Mouse (Mus musculus): ENCODE data around the gene Trpm3. TPM values are rescaled to one million over a fixed set of nuclear protein-coding genes. Genes with fewer than 3 reads are reported as not detected.

Trpm3 gene
- polyA plus RNA-seq, 1 experiment = 0.22 TPM

- TF ChIP-seq CTCF (IDR thresholded peaks at IDR 0.05; ENCODE audit: low read depth, low read length) (no peak), POLR2A (IDR thresholded peaks at IDR 0.05; ENCODE audit: insufficient read depth, low read length) (no peak), EP300 (IDR thresholded peaks at IDR 0.05; ENCODE audit: insufficient read depth, low read depth, low read length) (no peak)
- Histone ChIP-seq H3K36me3 (ENCODE audit: control insufficient read depth, insufficient read depth, low read length, poor library complexity, severe bottlenecking) (0 out of 2 replicates have a peak, but pooled peaks cover 2% of the 10 kb centered on the region), H3K4me3 (ENCODE audit: low read depth, low read length) (no peak overlapping the region), H3K27ac (ENCODE audit: insufficient read depth, low read length) (no peak overlapping the region; the same call in 1 of the 2 replicates), H3K9ac (ENCODE audit: low read depth, poor library complexity, severe bottlenecking) (no peak overlapping the region), H3K9me3 (replicated peaks; ENCODE audit: control insufficient read depth, insufficient read depth, low read length, poor library complexity, severe bottlenecking) (no peaks in the 10 kb centered on the region), H3K4me1 (ENCODE audit: control insufficient read depth, insufficient read depth, low read length) (peaks cover 5% of the 10 kb centered on the region), H3K27me3 (ENCODE audit: control insufficient read depth, insufficient read depth, low read length, poor library complexity, severe bottlenecking) (no peaks in the 10 kb centered on the region)
Observed at GRCm38 (mm10) chr19:23034117-23034516, 895.3 kb downstream of the Trpm3 start.

GRCm38 (mm10) chr19:23034933-23035332, 896.1 kb downstream of the Trpm3 start:
- H3K9ac ChIP-seq (ENCODE audit: low read depth, poor library complexity, severe bottlenecking) = no peak overlapping the region
- peaks cover 5% of the 10 kb centered on the region for H3K4me1 ChIP-seq (ENCODE audit: control insufficient read depth, insufficient read depth, low read length)
- H3K36me3 ChIP-seq (ENCODE audit: control insufficient read depth, insufficient read depth, low read length, poor library complexity, severe bottlenecking) = 0 out of 2 replicates have a peak, but pooled peaks cover 2% of the 10 kb centered on the region
- no peak overlapping the region for H3K4me3 ChIP-seq (ENCODE audit: low read depth, low read length)
- no peak for TF ChIP-seq CTCF (IDR thresholded peaks at IDR 0.05; ENCODE audit: low read depth, low read length)
- TF ChIP-seq EP300 (IDR thresholded peaks at IDR 0.05; ENCODE audit: insufficient read depth, low read depth, low read length) = no peak
- TF ChIP-seq POLR2A (IDR thresholded peaks at IDR 0.05; ENCODE audit: insufficient read depth, low read length) = no peak
- no peaks in the 10 kb centered on the region for H3K27me3 ChIP-seq (ENCODE audit: control insufficient read depth, insufficient read depth, low read length, poor library complexity, severe bottlenecking)
- H3K27ac ChIP-seq (ENCODE audit: insufficient read depth, low read length) = peak overlapping the region; percentile 98
- H3K9me3 ChIP-seq (replicated peaks; ENCODE audit: control insufficient read depth, insufficient read depth, low read length, poor library complexity, severe bottlenecking) = no peaks in the 10 kb centered on the region

GRCm38 (mm10) chr19:23035786-23036185, 896.9 kb downstream of the Trpm3 start:
- Histone ChIP-seq H3K27ac (ENCODE audit: insufficient read depth, low read length) (peak overlapping the region; percentile 98), H3K4me1 (ENCODE audit: control insufficient read depth, insufficient read depth, low read length) (peaks cover 5% of the 10 kb centered on the region), H3K9me3 (replicated peaks; ENCODE audit: control insufficient read depth, insufficient read depth, low read length, poor library complexity, severe bottlenecking) (no peaks in the 10 kb centered on the region), H3K9ac (ENCODE audit: low read depth, poor library complexity, severe bottlenecking) (no peak overlapping the region), H3K4me3 (ENCODE audit: low read depth, low read length) (no peak overlapping the region), H3K36me3 (ENCODE audit: control insufficient read depth, insufficient read depth, low read length, poor library complexity, severe bottlenecking) (0 out of 2 replicates have a peak, but pooled peaks cover 2% of the 10 kb centered on the region), H3K27me3 (ENCODE audit: control insufficient read depth, insufficient read depth, low read length, poor library complexity, severe bottlenecking) (no peaks in the 10 kb centered on the region)
- TF ChIP-seq EP300 (IDR thresholded peaks at IDR 0.05; ENCODE audit: insufficient read depth, low read depth, low read length) (no peak), POLR2A (IDR thresholded peaks at IDR 0.05; ENCODE audit: insufficient read depth, low read length) (no peak), CTCF (IDR thresholded peaks at IDR 0.05; ENCODE audit: low read depth, low read length) (no peak)

DNA sequence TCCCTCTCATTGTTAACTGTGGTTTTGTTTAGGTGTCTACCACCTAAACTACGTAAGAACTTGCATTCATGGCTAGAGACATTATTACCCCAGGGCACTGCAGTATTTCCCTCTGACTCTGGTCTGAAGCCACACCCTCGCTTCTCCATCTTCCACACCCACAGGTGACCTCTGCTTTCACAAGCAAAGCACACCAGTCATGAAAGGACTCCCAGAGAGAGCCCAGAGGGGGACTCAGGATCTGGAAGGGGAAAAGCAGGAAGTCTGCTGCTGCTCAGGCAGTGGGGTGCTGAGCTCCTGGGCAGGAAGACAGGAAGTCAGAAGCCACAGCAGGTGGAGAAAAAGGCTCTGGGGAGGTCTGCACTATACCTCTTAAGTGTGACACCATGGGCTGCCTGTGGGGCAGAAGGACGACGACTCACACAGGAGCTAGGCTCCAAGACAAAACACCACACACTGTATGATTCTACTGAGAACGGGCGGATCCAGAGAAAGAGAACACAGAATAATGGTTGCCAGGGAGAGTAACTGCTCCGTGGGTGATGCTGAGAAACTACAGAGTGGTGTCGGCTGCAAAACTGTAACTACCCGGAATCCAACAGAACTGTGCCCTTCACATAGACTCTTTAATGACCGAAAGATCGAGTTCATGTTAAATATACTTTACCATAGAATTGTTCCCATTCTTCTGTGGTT, 898.1 kb downstream of the Trpm3 start:
- Histone ChIP-seq H3K36me3 (ENCODE audit: control insufficient read depth, insufficient read depth, low read length, poor library complexity, severe bottlenecking) (0 out of 2 replicates have a peak, but pooled peaks cover 2% of the 10 kb centered on the region), H3K9me3 (replicated peaks; ENCODE audit: control insufficient read depth, insufficient read depth, low read length, poor library complexity, severe bottlenecking) (no peaks in the 10 kb centered on the region), H3K4me3 (ENCODE audit: low read depth, low read length) (no peak overlapping the region), H3K27me3 (ENCODE audit: control insufficient read depth, insufficient read depth, low read length, poor library complexity, severe bottlenecking) (no peaks in the 10 kb centered on the region), H3K9ac (ENCODE audit: low read depth, poor library complexity, severe bottlenecking) (0 out of 2 replicates have a peak overlapping the region, but pooled peaks have one; percentile 8), H3K27ac (ENCODE audit: insufficient read depth, low read length) (peak overlapping the region; percentile 98), H3K4me1 (ENCODE audit: control insufficient read depth, insufficient read depth, low read length) (peaks cover 8% of the 10 kb centered on the region)
- TF ChIP-seq POLR2A (IDR thresholded peaks at IDR 0.05; ENCODE audit: insufficient read depth, low read length) (no peak), EP300 (IDR thresholded peaks at IDR 0.05; ENCODE audit: insufficient read depth, low read depth, low read length) (peak; percentile 96)

DNA sequence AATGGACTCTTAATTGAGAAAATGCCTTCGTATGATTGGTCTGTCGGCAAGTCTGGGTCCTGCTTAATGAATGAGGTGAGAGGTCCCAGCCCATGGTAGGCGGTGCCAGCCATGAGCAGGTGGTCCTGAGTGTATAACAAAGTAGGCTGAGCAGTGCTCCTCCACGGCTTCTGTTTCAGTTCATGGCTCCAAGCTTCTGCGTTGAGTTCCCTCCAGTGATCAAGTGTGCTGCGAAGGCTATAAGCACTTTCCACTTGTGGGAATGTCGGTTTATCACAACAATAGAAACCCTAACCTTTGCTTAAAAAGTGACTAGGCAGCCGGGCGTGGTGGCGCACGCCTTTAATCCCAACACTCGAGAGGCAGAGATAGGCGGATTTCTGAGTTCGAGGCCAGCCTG, 898.7 kb downstream of the Trpm3 start:
- TF ChIP-seq EP300 (IDR thresholded peaks at IDR 0.05; ENCODE audit: insufficient read depth, low read depth, low read length) (0 out of 2 replicates have a peak, but pooled peaks have one; percentile 8), CTCF (IDR thresholded peaks at IDR 0.05; ENCODE audit: low read depth, low read length) (no peak), POLR2A (IDR thresholded peaks at IDR 0.05; ENCODE audit: insufficient read depth, low read length) (no peak)
- H3K27me3 ChIP-seq (ENCODE audit: control insufficient read depth, insufficient read depth, low read length, poor library complexity, severe bottlenecking) = no peaks in the 10 kb centered on the region
- H3K4me1 ChIP-seq (ENCODE audit: control insufficient read depth, insufficient read depth, low read length) = peaks cover 8% of the 10 kb centered on the region

DNA sequence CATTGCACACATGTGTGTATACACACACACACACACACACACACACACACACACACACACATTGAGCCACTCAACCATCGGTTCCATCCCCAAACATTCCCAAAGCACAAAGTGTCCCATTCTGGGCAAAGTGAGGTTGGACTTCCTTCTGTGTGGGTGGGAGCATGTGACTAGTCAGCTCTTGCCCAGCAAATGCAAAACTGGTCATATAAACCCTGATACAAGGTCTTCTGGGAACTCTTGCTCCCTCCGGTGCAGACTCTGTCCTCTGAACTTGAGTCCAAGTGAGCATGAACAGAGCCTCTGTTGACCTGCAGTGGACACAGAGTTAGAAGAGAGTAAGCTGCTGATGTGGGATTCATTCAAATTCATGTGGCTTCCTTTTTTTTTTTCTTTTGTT, 899.5 kb downstream of the Trpm3 start:
- no peaks in the 10 kb centered on the region for H3K36me3 ChIP-seq (ENCODE audit: control insufficient read depth, insufficient read depth, low read length, poor library complexity, severe bottlenecking)

More for the DNA sequence above, 898.7 kb downstream of the Trpm3 start:
- Histone ChIP-seq H3K36me3 (ENCODE audit: control insufficient read depth, insufficient read depth, low read length, poor library complexity, severe bottlenecking) (0 out of 2 replicates have a peak, but pooled peaks cover 2% of the 10 kb centered on the region), H3K9ac (ENCODE audit: low read depth, poor library complexity, severe bottlenecking) (0 out of 2 replicates have a peak overlapping the region, but pooled peaks have one; percentile 8), H3K4me3 (ENCODE audit: low read depth, low read length) (no peak overlapping the region), H3K27ac (ENCODE audit: insufficient read depth, low read length) (peak overlapping the region; percentile 98), H3K9me3 (replicated peaks; ENCODE audit: control insufficient read depth, insufficient read depth, low read length, poor library complexity, severe bottlenecking) (no peaks in the 10 kb centered on the region)

More for the DNA sequence above, 899.5 kb downstream of the Trpm3 start:
- H3K9ac ChIP-seq (ENCODE audit: low read depth, poor library complexity, severe bottlenecking) = no peak overlapping the region
- H3K4me1 ChIP-seq (ENCODE audit: control insufficient read depth, insufficient read depth, low read length) = peaks cover 8% of the 10 kb centered on the region
- peak overlapping the region; percentile 98 for H3K27ac ChIP-seq (ENCODE audit: insufficient read depth, low read length)
- H3K27me3 ChIP-seq (ENCODE audit: control insufficient read depth, insufficient read depth, low read length, poor library complexity, severe bottlenecking) = no peaks in the 10 kb centered on the region
- H3K9me3 ChIP-seq (replicated peaks; ENCODE audit: control insufficient read depth, insufficient read depth, low read length, poor library complexity, severe bottlenecking) = no peaks in the 10 kb centered on the region
- H3K4me3 ChIP-seq (ENCODE audit: low read depth, low read length) = no peak overlapping the region
- TF ChIP-seq EP300 (IDR thresholded peaks at IDR 0.05; ENCODE audit: insufficient read depth, low read depth, low read length) (no peak), CTCF (IDR thresholded peaks at IDR 0.05; ENCODE audit: low read depth, low read length) (no peak), POLR2A (IDR thresholded peaks at IDR 0.05; ENCODE audit: insufficient read depth, low read length) (no peak)
